Mouse (Mus musculus): ENCODE measurements around the gene Ppm1d. TPM values are rescaled to one million over a fixed set of nuclear protein-coding genes. Genes with fewer than 3 reads are reported as not detected.

The Ppm1d gene
- polyA plus RNA-seq, 1 experiment: 12.8 TPM

DNA sequence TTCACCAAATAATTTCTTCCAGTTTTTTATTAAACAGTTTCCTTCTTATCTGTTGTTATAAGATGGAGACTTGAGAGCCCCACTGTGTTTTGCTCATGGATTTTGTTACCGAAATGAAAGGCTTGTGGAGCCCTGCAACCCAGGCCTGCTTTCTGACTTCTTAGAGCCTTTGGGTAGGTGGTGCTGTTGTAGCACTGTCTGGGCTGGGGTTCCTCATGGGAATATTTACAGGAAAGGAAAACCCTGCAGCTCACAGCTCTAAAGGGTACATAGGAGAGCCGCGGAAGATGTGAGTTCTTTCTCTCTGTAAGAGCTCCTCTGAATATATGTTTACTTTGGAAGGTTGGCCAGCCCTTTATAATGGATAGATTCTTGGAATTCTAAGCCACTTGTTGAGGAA lies 82.9 kb downstream of the Ppm1d start:
- no peak for DNase-seq
- no peak for TF ChIP-seq CTCF (IDR thresholded peaks at IDR 0.05; ENCODE audit: borderline replicate concordance, control insufficient read depth, extremely low read depth, insufficient read depth, low read length, poor library complexity)
- TF ChIP-seq POLR2A (IDR thresholded peaks at IDR 0.05; ENCODE audit: control insufficient read depth, extremely low read depth, insufficient read depth, low read length, poor library complexity): no peak
- Histone ChIP-seq H3K4me1 (replicated peaks; ENCODE audit: control insufficient read depth, insufficient read depth, low read length) (no peaks in the 10 kb centered on the region), H3K4me3 (ENCODE audit: control insufficient read depth, insufficient read depth, low read length) (no peak overlapping the region), H3K27me3 (ENCODE audit: control insufficient read depth, insufficient read depth, low read length) (no peaks in the 10 kb centered on the region), H3K36me3 (ENCODE audit: control insufficient read depth, insufficient read depth, low read length) (no peaks in the 10 kb centered on the region), H3K27ac (ENCODE audit: control insufficient read depth, insufficient read depth, low read length) (no peak overlapping the region)
- WGBS: 95% methylated on average over 3 of the region's 3 CpGs

DNA sequence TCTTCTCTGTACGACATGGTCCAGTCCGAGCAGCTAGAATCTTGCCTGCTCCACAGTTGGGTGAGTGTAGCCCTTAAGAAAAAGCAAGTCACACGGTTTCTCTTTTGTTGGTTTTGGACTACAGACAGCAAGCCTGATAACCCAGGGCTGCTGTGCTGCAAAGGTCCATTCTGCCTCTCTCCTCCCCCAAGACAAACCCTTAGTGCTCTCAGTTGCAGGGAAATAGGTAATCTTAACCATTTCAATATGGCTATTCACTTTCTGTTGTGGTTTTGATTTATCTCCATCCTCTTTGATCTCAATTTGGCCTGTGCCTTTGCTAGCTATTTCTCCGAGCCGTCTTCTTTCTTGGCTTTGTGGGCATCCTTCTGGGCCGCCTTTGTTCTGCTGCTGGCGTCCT lies 84.3 kb downstream of the Ppm1d start:
- H3K27me3 ChIP-seq (ENCODE audit: control insufficient read depth, insufficient read depth, low read length): no peaks in the 10 kb centered on the region
- no peak for DNase-seq
- 84% methylated on average over 7 of the region's 7 CpGs for WGBS
- H3K27ac ChIP-seq (ENCODE audit: control insufficient read depth, insufficient read depth, low read length): no peak overlapping the region
- no peaks in the 10 kb centered on the region for H3K4me1 ChIP-seq (replicated peaks; ENCODE audit: control insufficient read depth, insufficient read depth, low read length)
- H3K4me3 ChIP-seq (ENCODE audit: control insufficient read depth, insufficient read depth, low read length): no peak overlapping the region
- no peak for TF ChIP-seq CTCF (IDR thresholded peaks at IDR 0.05; ENCODE audit: borderline replicate concordance, control insufficient read depth, extremely low read depth, insufficient read depth, low read length, poor library complexity)
- TF ChIP-seq POLR2A (IDR thresholded peaks at IDR 0.05; ENCODE audit: control insufficient read depth, extremely low read depth, insufficient read depth, low read length, poor library complexity): no peak
- H3K36me3 ChIP-seq (ENCODE audit: control insufficient read depth, insufficient read depth, low read length): no peaks in the 10 kb centered on the region

Other genes starting within 250 kb of the Ppm1d start
- gene Usp32, start 171.1 kb upstream of the Ppm1d start, polyA plus RNA-seq (2012; rRNA removed): 4.0 and 4.4 TPM in 2 replicates
- gene 1700125H20Rik, start 140.8 kb upstream of the Ppm1d start, polyA plus RNA-seq (2012; rRNA removed): not detected in 2 replicates
- 13.8 and 17.8 TPM in 2 replicates for gene Appbp2, start 76.1 kb upstream of the Ppm1d start, polyA plus RNA-seq (2012; rRNA removed)
- gene Bcas3, start 41.9 kb downstream of the Ppm1d start, polyA plus RNA-seq (2012; rRNA removed): 42.5 and 49.4 TPM in 2 replicates

Data from thymus, adult 2 months (tissue).